Mouse (Mus musculus): ENCODE measurements around the gene Nap1l5. TPM values are rescaled to one million over a fixed set of nuclear protein-coding genes. Genes with fewer than 3 reads are reported as not detected.

Gene Nap1l5
- total and polyA plus RNA-seq, 2 experiments from 2014 or later, result 152 to 257 TPM

GRCm38 (mm10) chr6:58907791-58908190 is 915 bp upstream of the Nap1l5 start:
- Histone ChIP-seq H3K27ac (ENCODE audit: low read depth, low read length) (peak overlapping the region; percentile 64; the same call in 1 of the 2 replicates), H3K4me3 (ENCODE audit: low read depth, low read length) (no peak overlapping the region), H3K36me3 (ENCODE audit: insufficient read depth) (no peaks in the 10 kb centered on the region; the same call in 1 of the 2 replicates), H3K9ac (no peak overlapping the region), H3K27me3 (ENCODE audit: insufficient read depth, low read length) (no peaks in the 10 kb centered on the region), H3K9me3 (ENCODE audit: low read length) (0 out of 2 replicates have a peak, but pooled peaks cover 7% of the 10 kb centered on the region), H3K4me2 (ENCODE audit: low read depth) (peak overlapping the region; percentile 57), H3K4me1 (ENCODE audit: insufficient read depth) (no peaks in the 10 kb centered on the region)
- no peak for DNase-seq
- no peak for TF ChIP-seq CTCF (IDR thresholded peaks at IDR 0.05; ENCODE audit: low read depth)
- WGBS, result 48% methylated on average over 2 of the region's 2 CpGs
- ATAC-seq, result no peak

- peak overlapping the region; percentile 64 for H3K27ac ChIP-seq (ENCODE audit: low read depth, low read length)
- no peak for TF ChIP-seq CTCF (IDR thresholded peaks at IDR 0.05; ENCODE audit: low read depth)
Measured at GRCm38 (mm10) chr6:58907336-58907735, 460 bp upstream of the Nap1l5 start.

GRCm38 (mm10) chr6:58904551-58904950 is 2.3 kb downstream of the Nap1l5 start:
- Histone ChIP-seq H3K27me3 (ENCODE audit: insufficient read depth, low read length) (no peaks in the 10 kb centered on the region), H3K4me2 (ENCODE audit: low read depth) (no peak overlapping the region), H3K9ac (no peak overlapping the region), H3K27ac (ENCODE audit: low read depth, low read length) (no peak overlapping the region), H3K4me3 (ENCODE audit: low read depth, low read length) (no peak overlapping the region), H3K36me3 (ENCODE audit: insufficient read depth) (no peaks in the 10 kb centered on the region), H3K9me3 (ENCODE audit: low read length) (0 out of 2 replicates have a peak, but pooled peaks cover 7% of the 10 kb centered on the region), H3K4me1 (ENCODE audit: insufficient read depth) (no peaks in the 10 kb centered on the region)
- DNase-seq (no peak), ATAC-seq (no peak)
- WGBS, result 49% methylated on average over 3 of the region's 3 CpGs
- TF ChIP-seq CTCF (IDR thresholded peaks at IDR 0.05; ENCODE audit: low read depth), result no peak

More at GRCm38 (mm10) chr6:58907336-58907735, 460 bp upstream of the Nap1l5 start:
- peak overlapping the region; percentile 49 for H3K4me3 ChIP-seq (ENCODE audit: low read depth, low read length)
- no peaks in the 10 kb centered on the region for H3K4me1 ChIP-seq (ENCODE audit: insufficient read depth)
- no peaks in the 10 kb centered on the region; the same call in 1 of the 2 replicates for H3K36me3 ChIP-seq (ENCODE audit: insufficient read depth)
- 0 out of 2 replicates have a peak, but pooled peaks cover 7% of the 10 kb centered on the region for H3K9me3 ChIP-seq (ENCODE audit: low read length)
- H3K4me2 ChIP-seq (ENCODE audit: low read depth), result peak overlapping the region; percentile 57
- WGBS, result 67% methylated on average over 8 of the region's 8 CpGs
- H3K27me3 ChIP-seq (ENCODE audit: insufficient read depth, low read length), result no peaks in the 10 kb centered on the region
- DNase-seq (no peak), ATAC-seq (no peak; the same call in 1 of the 2 replicates)
- H3K9ac ChIP-seq, result peak overlapping the region; percentile 37

- DNase-seq (peak; percentile 71), ATAC-seq (peak; percentile 64)
- no peaks in the 10 kb centered on the region for H3K36me3 ChIP-seq (ENCODE audit: insufficient read depth)
- H3K4me3 ChIP-seq (ENCODE audit: low read depth, low read length), result no peak overlapping the region
- H3K9ac ChIP-seq, result peak overlapping the region; percentile 14; the same call in 1 of the 2 replicates
- no peak for TF ChIP-seq CTCF (IDR thresholded peaks at IDR 0.05; ENCODE audit: low read depth)
- H3K27me3 ChIP-seq (ENCODE audit: insufficient read depth, low read length), result no peaks in the 10 kb centered on the region
- H3K4me1 ChIP-seq (ENCODE audit: insufficient read depth), result no peaks in the 10 kb centered on the region
- H3K9me3 ChIP-seq (ENCODE audit: low read length), result 0 out of 2 replicates have a peak, but pooled peaks cover 7% of the 10 kb centered on the region
- WGBS, result 16% methylated on average over 8 of the region's 8 CpGs
- no peak overlapping the region for H3K4me2 ChIP-seq (ENCODE audit: low read depth)
- no peak overlapping the region; the same call in 1 of the 2 replicates for H3K27ac ChIP-seq (ENCODE audit: low read depth, low read length)
Measured at GRCm38 (mm10) chr6:58903171-58903570, 3.7 kb downstream of the Nap1l5 start.

- DNase-seq, result no peak
- Histone ChIP-seq H3K27me3 (ENCODE audit: insufficient read depth, low read length) (no peaks in the 10 kb centered on the region), H3K4me2 (ENCODE audit: low read depth) (no peak overlapping the region), H3K9ac (no peak overlapping the region), H3K9me3 (ENCODE audit: low read length) (no peaks in the 10 kb centered on the region), H3K36me3 (ENCODE audit: insufficient read depth) (no peaks in the 10 kb centered on the region; the same call in 1 of the 2 replicates), H3K4me1 (ENCODE audit: insufficient read depth) (no peaks in the 10 kb centered on the region), H3K27ac (ENCODE audit: low read depth, low read length) (no peak overlapping the region), H3K4me3 (ENCODE audit: low read depth, low read length) (no peak overlapping the region)
- WGBS, result 81% methylated on average over 7 of the region's 7 CpGs
- no peak for TF ChIP-seq CTCF (IDR thresholded peaks at IDR 0.05; ENCODE audit: low read depth)
- no peak for ATAC-seq
Measured at GRCm38 (mm10) chr6:58900536-58900935, 6.3 kb downstream of the Nap1l5 start.

- H3K4me3 ChIP-seq (ENCODE audit: low read depth, low read length), result no peak overlapping the region
- DNase-seq, result peak; percentile 36
- no peak overlapping the region for H3K27ac ChIP-seq (ENCODE audit: low read depth, low read length)
- no peak overlapping the region for H3K4me2 ChIP-seq (ENCODE audit: low read depth)
- no peaks in the 10 kb centered on the region for H3K9me3 ChIP-seq (ENCODE audit: low read length)
- no peak for ATAC-seq
- H3K36me3 ChIP-seq (ENCODE audit: insufficient read depth), result no peaks in the 10 kb centered on the region; the same call in 1 of the 2 replicates
- no peak overlapping the region for H3K9ac ChIP-seq
- H3K27me3 ChIP-seq (ENCODE audit: insufficient read depth, low read length), result no peaks in the 10 kb centered on the region
- no peak for TF ChIP-seq CTCF (IDR thresholded peaks at IDR 0.05; ENCODE audit: low read depth)
- 51% methylated on average over 3 of the region's 3 CpGs for WGBS
- no peaks in the 10 kb centered on the region for H3K4me1 ChIP-seq (ENCODE audit: insufficient read depth)
Measured at GRCm38 (mm10) chr6:58899076-58899475, 7.8 kb downstream of the Nap1l5 start.

GRCm38 (mm10) chr6:58896648-58897047 is 10.2 kb downstream of the Nap1l5 start:
- H3K4me1 ChIP-seq (ENCODE audit: insufficient read depth), result no peaks in the 10 kb centered on the region
- no peaks in the 10 kb centered on the region for H3K27me3 ChIP-seq (ENCODE audit: insufficient read depth, low read length)
- no peak overlapping the region for H3K4me3 ChIP-seq (ENCODE audit: low read depth, low read length)
- ATAC-seq, result no peak
- 43% methylated on average over 3 of the region's 3 CpGs for WGBS
- DNase-seq, result no peak
- H3K9ac ChIP-seq, result no peak overlapping the region
- H3K27ac ChIP-seq (ENCODE audit: low read depth, low read length), result no peak overlapping the region
- no peak overlapping the region for H3K4me2 ChIP-seq (ENCODE audit: low read depth)
- H3K9me3 ChIP-seq (ENCODE audit: low read length), result no peaks in the 10 kb centered on the region
- no peaks in the 10 kb centered on the region; the same call in 1 of the 2 replicates for H3K36me3 ChIP-seq (ENCODE audit: insufficient read depth)
- no peak for TF ChIP-seq CTCF (IDR thresholded peaks at IDR 0.05; ENCODE audit: low read depth)

All from forebrain, postnatal 0 days (tissue).